Mouse (Mus musculus) stomach, postnatal 0 days (tissue): ENCODE data around the gene Commd1.

Source experiments
- CTCF ChIP-seq: IDR thresholded peaks from 2 replicates; pipeline ENCODE4 v1.5.1; 2016; ENCODE audit warnings: antibody characterized with exemption, low read depth, mild to moderate bottlenecking, moderate library complexity
- EP300 ChIP-seq: optimal IDR thresholded peaks from 2 replicates; pipeline ENCODE3; 2016; ENCODE audit warnings: antibody characterized with exemption

GRCm38 (mm10) chr11:22900041-22900440 lies 82.1 kb downstream of the Commd1 start:
- TF ChIP-seq CTCF = no peak
- no peak for TF ChIP-seq EP300
